Mouse (Mus musculus): Measurements from ENCODE around the gene Scube1.

- TF ChIP-seq USF1 (IDR thresholded peaks at IDR 0.05; ENCODE audit: low read depth, low read length) (no peak), KAT2A (IDR thresholded peaks at IDR 0.05; ENCODE audit: insufficient replicate concordance, low read length) (no peak), ZMIZ1 (IDR thresholded peaks at IDR 0.05; ENCODE audit: low read depth, low read length) (no peak), CTCF (conservative IDR thresholded peaks at IDR 0.05 in 1 of 2, IDR thresholded peaks at IDR 0.05 in 1 of 2; ENCODE audit: low read depth in 2 of 2, low read length in 2 of 2) (no peak), E2F4 (IDR thresholded peaks at IDR 0.05; ENCODE audit: insufficient replicate concordance, low read depth, low read length) (no peak), MAFK (IDR thresholded peaks at IDR 0.05; ENCODE audit: insufficient replicate concordance, low read length) (no peak), MAX (IDR thresholded peaks at IDR 0.05; ENCODE audit: low read length) (no peak), POLR2A (IDR thresholded peaks at IDR 0.05; ENCODE audit: low read depth, low read length) (no peak), POLR2AphosphoS2 (IDR thresholded peaks at IDR 0.05; ENCODE audit: low read depth, low read length) (no peak)
Measured at GRCm38 (mm10) chr15:83662106-83662505, 62.7 kb downstream of the Scube1 start.

All from CH12.LX (cell line).